In genomic region chr2:13370556-13370955, GRCm38 (mm10) we compare ENCODE assay signal across 18 mouse cellular contexts.
DNase-seq lines count a peak whose midpoint lies in the region; ATAC-seq and TF ChIP-seq lines count a peak whose summit lies in the region.
"Had no signal": no experiment of that assay in that cellular context is flagged by ENCODE, and none has a peak within 500 bp of the region (broad histone marks: within the 10 kb centered on the region; RNA-seq: fewer than 3 reads in every experiment).

No protein-coding gene starts in this region.

- H3K36me3 ChIP-seq in heart, adult 2 months (ENCODE audit: control insufficient read depth, insufficient read depth, low read length) = peaks cover 5% of the 10 kb centered on the region
- no peaks in the 10 kb centered on the region for H3K36me3 ChIP-seq in hindbrain, embryonic 11.5 days (ENCODE audit: control insufficient read depth, insufficient read depth, low read length)
- H3K36me3 ChIP-seq in hindbrain, embryonic 12.5 days = no peaks in the 10 kb centered on the region
- H3K36me3 ChIP-seq in midbrain, embryonic 12.5 days = no peaks in the 10 kb centered on the region
- H3K36me3 ChIP-seq in midbrain, embryonic 16.5 days (ENCODE audit: control insufficient read depth, insufficient read depth, low read length) = no peaks in the 10 kb centered on the region
- H3K36me3 ChIP-seq: G1E; limb, embryonic 15.5 days had no signal

- H3K4me2 ChIP-seq in hindbrain, embryonic 11.5 days (replicated peaks; ENCODE audit: low read depth, low read length) = no peak overlapping the region
- no peak overlapping the region for H3K4me2 ChIP-seq in hindbrain, embryonic 12.5 days (replicated peaks)
- H3K4me2 ChIP-seq in midbrain, embryonic 12.5 days (replicated peaks) = no peak overlapping the region
- H3K4me2 ChIP-seq in midbrain, embryonic 16.5 days (ENCODE audit: low read length) = no peak overlapping the region
- H3K4me2 ChIP-seq: limb, embryonic 15.5 days had no signal

- TF ChIP-seq POLR2A in heart, adult 2 months (IDR thresholded peaks at IDR 0.05; ENCODE audit: insufficient read depth, low read depth, low read length) = no peak

- no peak overlapping the region for H3K4me3 ChIP-seq in heart, adult 2 months
- H3K4me3 ChIP-seq in hindbrain, embryonic 11.5 days (ENCODE audit: low read depth, low read length) = no peak overlapping the region
- no peak overlapping the region for H3K4me3 ChIP-seq in hindbrain, embryonic 12.5 days
- no peak overlapping the region for H3K4me3 ChIP-seq in midbrain, embryonic 12.5 days
- H3K4me3 ChIP-seq in midbrain, embryonic 16.5 days (ENCODE audit: low read depth, low read length) = no peak overlapping the region
- H3K4me3 ChIP-seq: erythroblast, embryonic 14.5 days; limb, embryonic 15.5 days had no signal

- no peaks in the 10 kb centered on the region for H3K27me3 ChIP-seq in heart, adult 2 months (ENCODE audit: control insufficient read depth, insufficient read depth, low read length)
- H3K27me3 ChIP-seq in hindbrain, embryonic 11.5 days (ENCODE audit: control insufficient read depth, insufficient read depth, low read length) = no peaks in the 10 kb centered on the region
- no peaks in the 10 kb centered on the region for H3K27me3 ChIP-seq in hindbrain, embryonic 12.5 days
- no peaks in the 10 kb centered on the region for H3K27me3 ChIP-seq in midbrain, embryonic 12.5 days
- no peaks in the 10 kb centered on the region for H3K27me3 ChIP-seq in midbrain, embryonic 16.5 days (ENCODE audit: control insufficient read depth, insufficient read depth, low read depth, low read length)
- H3K27me3 ChIP-seq: limb, embryonic 15.5 days had no signal

- no peak for ATAC-seq in hindbrain, embryonic 11.5 days (ENCODE audit: low FRiP score)
- ATAC-seq in hindbrain, embryonic 12.5 days (ENCODE audit: low FRiP score) = no peak
- ATAC-seq in midbrain, embryonic 12.5 days (ENCODE audit: low FRiP score, low read depth) = no peak
- no peak for ATAC-seq in midbrain, embryonic 16.5 days
- ATAC-seq: activated CD4-positive, CD25-positive, alpha-beta regulatory T cell, adult 4 months; inflammation-experienced regulatory T-cells, adult 6 months had no signal

- WGBS in heart, adult 2 months = 75% methylated on average over 2 of the region's 2 CpGs
- WGBS in hindbrain, embryonic 11.5 days = 30% methylated on average over 2 of the region's 2 CpGs
- 29% methylated on average over 2 of the region's 2 CpGs for WGBS in hindbrain, embryonic 12.5 days
- 30% methylated on average over 2 of the region's 2 CpGs for WGBS in midbrain, embryonic 12.5 days
- 31% methylated on average over 2 of the region's 2 CpGs for WGBS in midbrain, embryonic 16.5 days

- H3K4me1 ChIP-seq in heart, adult 2 months (ENCODE audit: control insufficient read depth, insufficient read depth, low read length) = peaks cover 14% of the 10 kb centered on the region
- H3K4me1 ChIP-seq in hindbrain, embryonic 11.5 days (replicated peaks; ENCODE audit: control insufficient read depth, insufficient read depth, low read length) = peaks cover 5% of the 10 kb centered on the region; the same call in 1 of the 2 replicates
- H3K4me1 ChIP-seq in hindbrain, embryonic 12.5 days = peaks cover 25% of the 10 kb centered on the region
- peaks cover 29% of the 10 kb centered on the region for H3K4me1 ChIP-seq in midbrain, embryonic 12.5 days
- H3K4me1 ChIP-seq in midbrain, embryonic 16.5 days (ENCODE audit: control insufficient read depth, insufficient read depth, low read length) = peaks cover 20% of the 10 kb centered on the region

- H3K9ac ChIP-seq in heart, adult 2 months (ENCODE audit: low read depth, low read length) = no peak overlapping the region
- H3K9ac ChIP-seq in hindbrain, embryonic 11.5 days (ENCODE audit: low read depth, low read length) = no peak overlapping the region
- no peak overlapping the region for H3K9ac ChIP-seq in hindbrain, embryonic 12.5 days
- no peak overlapping the region for H3K9ac ChIP-seq in midbrain, embryonic 12.5 days (replicated peaks)
- H3K9ac ChIP-seq in midbrain, embryonic 16.5 days (ENCODE audit: low read depth, low read length) = no peak overlapping the region
- H3K9ac ChIP-seq: limb, embryonic 15.5 days had no signal

- no peak for TF ChIP-seq CTCF in heart, adult 2 months (IDR thresholded peaks at IDR 0.05)

- intact Hi-C loops in heart, adult 2 months (cut with DNase I) = loop anchor here (2.0 to 5.0 kb wide), 3 partner anchors 14 to 202 kb away; partner anchors contain the start of gene Vim
- intact Hi-C loops in heart, postnatal 25 days (cut with DNase I) = no loop called here

- H3K27ac ChIP-seq in heart, adult 2 months = peak overlapping the region; percentile 87
- peak overlapping the region; percentile 89; the same call in 1 of the 2 replicates for H3K27ac ChIP-seq in hindbrain, embryonic 11.5 days (ENCODE audit: low read depth, low read length)
- no peak overlapping the region for H3K27ac ChIP-seq in hindbrain, embryonic 12.5 days
- H3K27ac ChIP-seq in midbrain, embryonic 12.5 days (replicated peaks) = peak overlapping the region; percentile 90; the same call in 1 of the 2 replicates
- no peak overlapping the region for H3K27ac ChIP-seq in midbrain, embryonic 16.5 days (ENCODE audit: low read length)
- H3K27ac ChIP-seq: stomach, postnatal 0 days had no signal

- no peaks in the 10 kb centered on the region for H3K79me2 ChIP-seq in heart, adult 2 months (replicated peaks; ENCODE audit: control insufficient read depth, insufficient read depth, low read length)

- TF ChIP-seq EP300 in heart, adult 2 months (IDR thresholded peaks at IDR 0.05; ENCODE audit: insufficient read depth, low read depth, low read length) = no peak

- no peak for DNase-seq in heart, adult 2 months
- no peak for DNase-seq in heart, postnatal 25 days (ENCODE audit: low spot score)
- no peak for DNase-seq in hindbrain, embryonic 11.5 days (ENCODE audit: low spot score)
- DNase-seq in adrenal gland, postnatal 10 days = no peak
- no peak for DNase-seq in embryo, embryonic 9.5 days (ENCODE audit: extremely low spot score)
- DNase-seq: cerebellum, adult 11 months; kidney, postnatal 10 days; lung, postnatal 36 days; thymus, postnatal 36 days had no signal

- H3K9me3 ChIP-seq in hindbrain, embryonic 11.5 days (ENCODE audit: control insufficient read depth, low read length) = no peaks in the 10 kb centered on the region
- H3K9me3 ChIP-seq in hindbrain, embryonic 12.5 days (replicated peaks) = no peaks in the 10 kb centered on the region
- no peaks in the 10 kb centered on the region for H3K9me3 ChIP-seq in midbrain, embryonic 12.5 days
- no peaks in the 10 kb centered on the region for H3K9me3 ChIP-seq in midbrain, embryonic 16.5 days (replicated peaks; ENCODE audit: control insufficient read depth, low read length, poor library complexity, severe bottlenecking)
- H3K9me3 ChIP-seq: G1E; limb, embryonic 15.5 days had no signal

Comparison
In these comparisons a context has a peak if more than half of its experiments do, and no peak if none do; other contexts are left out.
1. H3K27ac ChIP-seq: peak in heart, adult 2 months (single experiment), hindbrain, embryonic 11.5 days (single experiment) and midbrain, embryonic 12.5 days (single experiment); none in hindbrain, embryonic 12.5 days (single experiment) and midbrain, embryonic 16.5 days (single experiment).